Mouse (Mus musculus): ENCODE measurements around the gene Tmem253. TPM values are rescaled to one million over a fixed set of nuclear protein-coding genes. Genes with fewer than 3 reads are reported as not detected.

The Tmem253 gene
- polyA plus RNA-seq, 1 experiment from 2014 or later, result 0.26 TPM

- no peak overlapping the region for H3K9ac ChIP-seq
- peaks cover 50% of the 10 kb centered on the region for H3K4me1 ChIP-seq
- H3K27me3 ChIP-seq, result no peaks in the 10 kb centered on the region
- H3K27ac ChIP-seq, result no peak overlapping the region
- ATAC-seq (ENCODE audit: borderline replicate concordance, extremely low read depth, low FRiP score, low TSS enrichment), result no peak
- 66% methylated on average over 4 of the region's 4 CpGs for WGBS
- H3K4me3 ChIP-seq, result no peak overlapping the region
- H3K36me3 ChIP-seq, result no peaks in the 10 kb centered on the region
- H3K9me3 ChIP-seq, result no peaks in the 10 kb centered on the region
- no peak overlapping the region for H3K4me2 ChIP-seq
Measured at GRCm38 (mm10) chr14:52017662-52018061, 2.2 kb downstream of the Tmem253 start.

- 0 out of 2 replicates have a peak overlapping the region, but pooled peaks have one; percentile 25 for H3K9ac ChIP-seq
- no peaks in the 10 kb centered on the region for H3K9me3 ChIP-seq
- no peaks in the 10 kb centered on the region for H3K36me3 ChIP-seq
- no peak overlapping the region for H3K4me3 ChIP-seq
- 83% methylated on average over 15 of the region's 15 CpGs for WGBS
- no peaks in the 10 kb centered on the region for H3K27me3 ChIP-seq
- ATAC-seq (ENCODE audit: borderline replicate concordance, extremely low read depth, low FRiP score, low TSS enrichment), result no peak
- peak overlapping the region; percentile 99; the same call in 1 of the 2 replicates for H3K27ac ChIP-seq
- peaks cover 51% of the 10 kb centered on the region for H3K4me1 ChIP-seq
- peak overlapping the region; percentile 67 for H3K4me2 ChIP-seq
Measured at GRCm38 (mm10) chr14:52018248-52019050, 3.0 kb downstream of the Tmem253 start.

- peaks cover 51% of the 10 kb centered on the region for H3K4me1 ChIP-seq
Measured at GRCm38 (mm10) chr14:52019051-52019589, 3.7 kb downstream of the Tmem253 start.

GRCm38 (mm10) chr14:52019590-52020340, 4.3 kb downstream of the Tmem253 start:
- H3K9me3 ChIP-seq, result no peaks in the 10 kb centered on the region
- peak overlapping the region; percentile 87 for H3K9ac ChIP-seq
- H3K4me1 ChIP-seq, result peaks cover 51% of the 10 kb centered on the region
- no peaks in the 10 kb centered on the region for H3K36me3 ChIP-seq
- H3K4me3 ChIP-seq, result peak overlapping the region; percentile 60
- ATAC-seq (ENCODE audit: borderline replicate concordance, extremely low read depth, low FRiP score, low TSS enrichment), result peak; percentile 90
- WGBS, result 1% methylated on average over 71 of the region's 74 CpGs
- H3K27ac ChIP-seq, result peak overlapping the region; percentile 99
- H3K27me3 ChIP-seq, result no peaks in the 10 kb centered on the region
- peak overlapping the region; percentile 67 for H3K4me2 ChIP-seq

More at GRCm38 (mm10) chr14:52019051-52019589, 3.7 kb downstream of the Tmem253 start:
- H3K4me3 ChIP-seq, result peak overlapping the region; percentile 60
- peak overlapping the region; percentile 67 for H3K4me2 ChIP-seq
- 20% methylated on average over 12 of the region's 12 CpGs for WGBS
- ATAC-seq (ENCODE audit: borderline replicate concordance, extremely low read depth, low FRiP score, low TSS enrichment), result no peak
- H3K27me3 ChIP-seq, result no peaks in the 10 kb centered on the region
- peak overlapping the region; percentile 87 for H3K9ac ChIP-seq
- H3K9me3 ChIP-seq, result no peaks in the 10 kb centered on the region
- H3K27ac ChIP-seq, result peak overlapping the region; percentile 99
- no peaks in the 10 kb centered on the region for H3K36me3 ChIP-seq

- no peaks in the 10 kb centered on the region for H3K27me3 ChIP-seq
- ATAC-seq (ENCODE audit: borderline replicate concordance, extremely low read depth, low FRiP score, low TSS enrichment), result peak; percentile 60
- H3K9ac ChIP-seq, result peak within 1 kb of the TSS; percentile 87
- H3K4me2 ChIP-seq, result peak within 1 kb of the TSS; percentile 67
- peak within 1 kb of the TSS; percentile 60 for H3K4me3 ChIP-seq
- H3K4me1 ChIP-seq, result peaks cover 45% of the 10 kb centered on the region
- no peaks in the 10 kb centered on the region for H3K9me3 ChIP-seq
- H3K27ac ChIP-seq, result peak within 1 kb of the TSS; percentile 99
- H3K36me3 ChIP-seq, result no peaks in the 10 kb centered on the region
- WGBS, result 4% methylated on average over 15 of the region's 15 CpGs
Measured at GRCm38 (mm10) chr14:52020486-52021137, 5.2 kb downstream of the Tmem253 start, which contains the start of gene Zfp219. Gene Zfp219 (minus strand): TSS chr14:52020733.

GRCm38 (mm10) chr14:52021138-52021529, 5.7 kb downstream of the Tmem253 start:
- no peaks in the 10 kb centered on the region for H3K36me3 ChIP-seq
- H3K4me2 ChIP-seq, result peak overlapping the region; percentile 67
- ATAC-seq (ENCODE audit: borderline replicate concordance, extremely low read depth, low FRiP score, low TSS enrichment), result no peak
- no peak overlapping the region for H3K9ac ChIP-seq
- H3K9me3 ChIP-seq, result no peaks in the 10 kb centered on the region
- WGBS, result 51% methylated on average over 4 of the region's 4 CpGs
- H3K4me1 ChIP-seq, result peaks cover 40% of the 10 kb centered on the region
- peak overlapping the region; percentile 60 for H3K4me3 ChIP-seq
- H3K27me3 ChIP-seq, result no peaks in the 10 kb centered on the region
- peak overlapping the region; percentile 99 for H3K27ac ChIP-seq

GRCm38 (mm10) chr14:52021568-52022212, 6.2 kb downstream of the Tmem253 start:
- Histone ChIP-seq H3K27ac (peak overlapping the region; percentile 99; the same call in 1 of the 2 replicates), H3K4me3 (no peak overlapping the region), H3K9me3 (no peaks in the 10 kb centered on the region), H3K36me3 (no peaks in the 10 kb centered on the region), H3K4me2 (no peak overlapping the region), H3K4me1 (peaks cover 35% of the 10 kb centered on the region), H3K9ac (no peak overlapping the region), H3K27me3 (no peaks in the 10 kb centered on the region)
- no peak for ATAC-seq (ENCODE audit: borderline replicate concordance, extremely low read depth, low FRiP score, low TSS enrichment)
- 86% methylated on average over 8 of the region's 8 CpGs for WGBS

GRCm38 (mm10) chr14:52022244-52022708, 6.8 kb downstream of the Tmem253 start:
- no peaks in the 10 kb centered on the region for H3K27me3 ChIP-seq
- peak overlapping the region; percentile 34; the same call in 1 of the 2 replicates for H3K4me3 ChIP-seq
- H3K4me1 ChIP-seq, result peaks cover 34% of the 10 kb centered on the region
- no peaks in the 10 kb centered on the region for H3K9me3 ChIP-seq
- 56% methylated on average over 3 of the region's 3 CpGs for WGBS
- no peak for ATAC-seq (ENCODE audit: borderline replicate concordance, extremely low read depth, low FRiP score, low TSS enrichment)
- no peaks in the 10 kb centered on the region for H3K36me3 ChIP-seq
- H3K27ac ChIP-seq, result peak overlapping the region; percentile 78
- 0 out of 2 replicates have a peak overlapping the region, but pooled peaks have one; percentile 13 for H3K9ac ChIP-seq
- peak overlapping the region; percentile 61 for H3K4me2 ChIP-seq

GRCm38 (mm10) chr14:52022709-52023459, 7.4 kb downstream of the Tmem253 start:
- peak; percentile 40 for ATAC-seq (ENCODE audit: borderline replicate concordance, extremely low read depth, low FRiP score, low TSS enrichment)

GRCm38 (mm10) chr14:52024133-52024532, 8.7 kb downstream of the Tmem253 start:
- no peak overlapping the region for H3K4me2 ChIP-seq
- no peak overlapping the region for H3K27ac ChIP-seq
- H3K4me3 ChIP-seq, result no peak overlapping the region

More at GRCm38 (mm10) chr14:52022709-52023459, 7.4 kb downstream of the Tmem253 start:
- Histone ChIP-seq H3K9ac (peak overlapping the region; percentile 13; the same call in 1 of the 2 replicates), H3K4me1 (peaks cover 34% of the 10 kb centered on the region), H3K36me3 (no peaks in the 10 kb centered on the region), H3K27me3 (no peaks in the 10 kb centered on the region), H3K9me3 (no peaks in the 10 kb centered on the region), H3K27ac (peak overlapping the region; percentile 78), H3K4me3 (peak overlapping the region; percentile 34), H3K4me2 (peak overlapping the region; percentile 61)
- 4% methylated on average over 23 of the region's 23 CpGs for WGBS

More at GRCm38 (mm10) chr14:52024133-52024532, 8.7 kb downstream of the Tmem253 start:
- H3K36me3 ChIP-seq, result no peaks in the 10 kb centered on the region
- H3K9me3 ChIP-seq, result no peaks in the 10 kb centered on the region
- no peak for ATAC-seq (ENCODE audit: borderline replicate concordance, extremely low read depth, low FRiP score, low TSS enrichment)
- H3K9ac ChIP-seq, result no peak overlapping the region
- no peaks in the 10 kb centered on the region for H3K27me3 ChIP-seq
- H3K4me1 ChIP-seq, result peaks cover 24% of the 10 kb centered on the region
- WGBS, result 76% methylated on average over 2 of the region's 2 CpGs
